Mouse (Mus musculus): Measurements from ENCODE around the gene Ano5.

DNA sequence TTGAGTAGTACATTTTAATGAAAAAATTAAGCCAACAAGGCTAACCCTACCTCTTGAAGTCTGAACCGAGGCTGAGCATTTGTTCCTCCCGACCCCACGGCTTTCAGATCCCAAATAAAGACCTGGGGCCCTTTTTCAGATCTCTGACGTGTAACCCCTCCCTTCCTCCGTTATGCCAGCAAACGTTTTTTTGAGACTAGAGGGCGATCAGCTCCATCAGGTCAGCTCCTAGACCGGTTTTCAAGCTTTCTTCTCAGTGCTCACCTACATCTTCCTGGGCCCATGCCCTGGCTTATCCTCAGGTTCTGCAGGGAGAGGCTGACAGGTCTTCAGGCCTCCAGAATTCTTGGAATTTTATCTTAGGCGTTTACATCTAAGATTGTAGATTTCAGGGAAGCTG is 116.8 kb downstream of the Ano5 start:
- no peak for TF ChIP-seq CTCF (IDR thresholded peaks at IDR 0.05; ENCODE audit: control insufficient read depth, insufficient read depth, insufficient read length)
- TF ChIP-seq USF1 (IDR thresholded peaks at IDR 0.05; ENCODE audit: low read depth), result no peak
- TF ChIP-seq MYOD1 (IDR thresholded peaks at IDR 0.05; ENCODE audit: control insufficient read depth, insufficient read length, low read depth), result no peak
